Mouse (Mus musculus) brain, embryonic 18.5 days (tissue): ENCODE data around the gene Tanc1.

ENCODE experiments used
- DNase-seq: peaks from one replicate; pipeline ENCODE4 v3.0.0-alpha.2; 2012; ENCODE audit warnings: low read depth, low spot score

Gene Tanc1

DNA sequence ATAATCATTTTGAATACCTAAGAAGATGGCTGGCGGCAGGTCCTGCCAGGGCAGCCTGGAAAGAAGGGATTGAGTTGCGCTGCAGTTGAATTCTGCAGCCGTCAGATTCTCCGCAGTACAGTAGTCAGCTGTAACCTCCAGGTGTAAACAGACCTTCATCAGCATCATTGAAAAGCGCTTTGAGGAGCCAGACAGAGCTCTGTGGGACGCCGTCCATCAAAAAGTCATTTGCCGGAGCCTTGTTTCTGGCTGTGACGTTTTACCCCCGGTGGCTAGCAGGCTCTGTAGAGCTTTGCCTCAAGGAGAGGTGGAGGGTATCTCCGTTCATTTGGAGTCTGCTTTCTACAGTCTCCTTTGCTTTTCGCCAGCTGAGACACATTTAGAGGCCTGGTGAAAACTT, 36.6 kb downstream of the Tanc1 start:
- DNase-seq: no peak

DNA sequence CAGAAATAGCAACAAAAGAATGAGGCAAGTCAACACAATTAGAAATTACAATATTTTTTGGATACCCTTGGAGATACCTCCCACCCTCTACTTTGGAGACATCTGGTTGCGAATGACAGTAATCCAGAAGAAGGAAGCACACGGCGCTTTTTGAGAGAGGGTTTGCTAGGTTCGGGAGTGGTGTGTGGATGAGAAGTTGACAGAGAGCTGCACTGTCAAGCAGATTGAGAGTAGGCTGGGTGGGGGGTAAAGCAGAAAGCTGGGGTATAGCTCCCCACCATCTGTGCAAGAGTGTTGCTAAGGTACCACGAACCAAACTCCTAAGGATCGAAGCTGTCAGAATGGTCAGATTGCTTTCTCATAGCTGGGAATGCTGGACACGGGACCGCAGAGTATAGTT, 40.0 kb downstream of the Tanc1 start:
- no peak for DNase-seq

DNA sequence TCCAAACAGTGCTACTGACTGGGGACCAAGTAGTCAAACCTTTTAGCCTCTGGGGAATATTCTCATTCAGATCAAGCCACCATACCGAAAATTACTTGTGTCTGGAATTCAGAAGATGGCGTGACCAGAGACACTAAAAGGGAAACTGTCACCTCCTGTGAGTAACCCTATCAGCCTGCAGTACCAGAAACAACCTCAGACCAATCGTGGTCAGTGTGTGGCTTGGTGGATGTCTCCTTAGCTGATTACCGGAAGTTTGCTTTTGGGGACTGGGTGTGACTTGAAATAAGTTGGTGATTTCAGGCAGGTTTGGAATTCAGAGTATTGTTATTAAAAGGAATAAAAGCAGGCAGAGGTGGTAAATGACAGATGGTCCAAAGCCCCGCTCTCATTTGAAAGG, 40.9 kb downstream of the Tanc1 start:
- no peak for DNase-seq

DNA sequence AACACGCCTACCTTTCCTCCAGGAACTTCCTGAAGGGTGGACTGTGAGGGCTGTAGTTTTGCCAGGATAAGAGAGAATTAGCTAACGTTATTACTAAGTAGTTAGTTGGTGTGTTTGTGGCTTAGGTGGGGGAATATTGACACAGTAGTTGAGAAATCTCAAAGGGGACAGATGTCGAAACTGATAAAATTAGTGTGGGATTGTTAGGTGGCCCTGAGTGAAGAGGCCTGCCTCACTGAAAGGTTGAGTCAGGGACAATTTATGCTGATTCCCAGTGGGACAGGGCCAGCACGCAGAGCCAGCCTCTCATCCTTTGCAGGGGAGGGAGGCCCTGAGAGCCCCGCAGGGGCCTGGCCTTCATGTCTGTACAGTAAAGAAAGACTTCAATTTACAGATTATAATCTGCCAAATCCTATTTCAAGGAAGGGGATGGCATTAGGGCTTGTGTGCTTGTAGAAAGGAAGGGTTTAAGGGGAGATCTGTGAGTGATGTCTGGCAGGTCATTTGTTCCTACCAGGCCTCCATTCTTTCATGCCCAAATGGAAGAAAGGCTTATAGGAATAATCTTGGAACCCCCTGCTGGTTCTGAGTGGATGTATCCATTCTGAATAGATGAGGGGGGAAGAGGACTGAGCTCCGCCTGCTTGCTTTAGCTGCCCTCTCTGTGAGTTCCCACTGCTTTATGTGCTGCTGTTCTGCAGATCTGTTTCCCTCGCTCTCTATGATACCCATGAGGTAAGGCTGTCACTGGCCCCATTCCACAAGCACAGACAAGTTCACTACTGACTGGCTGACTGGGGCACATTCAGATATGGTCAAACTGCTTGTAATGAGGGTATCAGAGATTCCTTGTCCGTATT, 41.7 kb downstream of the Tanc1 start:
- DNase-seq: no peak

DNA sequence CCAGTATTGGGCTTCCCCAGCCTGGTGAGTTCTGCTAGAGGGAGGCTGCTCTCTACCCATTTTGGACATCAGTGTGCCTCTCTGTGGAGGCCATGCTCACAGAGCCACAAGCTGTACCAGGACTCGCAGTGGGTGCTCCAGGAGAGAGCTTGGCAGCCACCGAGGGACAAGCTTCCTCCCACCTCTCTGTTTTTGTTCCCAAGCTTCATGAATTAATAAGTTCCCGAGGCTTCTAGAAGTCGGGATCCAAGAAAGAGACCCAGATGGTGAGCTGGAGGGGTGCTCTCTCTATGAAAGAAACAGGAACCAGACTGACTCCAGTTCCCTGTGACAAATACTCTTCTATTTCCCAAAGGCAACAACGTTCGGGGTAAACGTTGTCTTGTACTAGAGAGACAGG, 43.6 kb downstream of the Tanc1 start:
- DNase-seq: no peak

DNA sequence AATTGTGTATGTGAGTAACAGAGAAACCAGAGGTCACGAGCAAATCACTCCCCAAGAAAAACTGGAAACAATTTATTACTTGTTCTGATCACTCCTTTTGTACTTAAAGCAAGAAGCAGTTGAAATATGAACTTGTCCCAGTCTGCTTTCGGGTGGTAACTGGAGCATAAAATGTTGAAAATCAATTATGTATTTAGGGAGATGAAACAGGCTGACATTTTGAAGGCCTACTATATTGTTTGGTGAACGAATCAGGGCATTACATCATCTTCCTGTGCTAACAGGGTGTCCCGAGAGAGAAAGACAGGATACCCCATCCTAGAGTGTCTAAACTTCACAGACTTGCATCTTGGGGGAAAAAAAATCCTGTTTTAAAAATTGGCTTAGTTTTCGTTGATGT, 44.8 kb downstream of the Tanc1 start:
- DNase-seq: no peak

DNA sequence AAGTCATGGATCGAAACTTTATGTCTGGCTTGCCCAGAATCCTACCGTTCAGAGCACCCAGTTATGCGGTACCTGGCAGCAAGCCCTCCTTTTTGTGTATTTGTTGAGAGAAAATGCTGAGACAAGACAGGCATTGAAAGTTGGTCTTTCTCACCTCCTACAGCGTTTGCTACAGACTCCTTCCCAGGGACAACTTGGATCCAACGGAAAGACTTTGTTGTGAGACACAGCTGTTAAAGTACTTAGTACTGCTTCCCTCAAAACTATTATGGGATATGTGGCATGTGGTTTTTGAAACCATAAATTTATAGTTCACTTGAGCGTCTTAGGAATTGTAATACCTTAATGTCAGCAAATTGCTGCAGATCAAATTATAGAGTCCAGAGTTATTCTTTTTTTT, 47.8 kb downstream of the Tanc1 start:
- DNase-seq: no peak

DNA sequence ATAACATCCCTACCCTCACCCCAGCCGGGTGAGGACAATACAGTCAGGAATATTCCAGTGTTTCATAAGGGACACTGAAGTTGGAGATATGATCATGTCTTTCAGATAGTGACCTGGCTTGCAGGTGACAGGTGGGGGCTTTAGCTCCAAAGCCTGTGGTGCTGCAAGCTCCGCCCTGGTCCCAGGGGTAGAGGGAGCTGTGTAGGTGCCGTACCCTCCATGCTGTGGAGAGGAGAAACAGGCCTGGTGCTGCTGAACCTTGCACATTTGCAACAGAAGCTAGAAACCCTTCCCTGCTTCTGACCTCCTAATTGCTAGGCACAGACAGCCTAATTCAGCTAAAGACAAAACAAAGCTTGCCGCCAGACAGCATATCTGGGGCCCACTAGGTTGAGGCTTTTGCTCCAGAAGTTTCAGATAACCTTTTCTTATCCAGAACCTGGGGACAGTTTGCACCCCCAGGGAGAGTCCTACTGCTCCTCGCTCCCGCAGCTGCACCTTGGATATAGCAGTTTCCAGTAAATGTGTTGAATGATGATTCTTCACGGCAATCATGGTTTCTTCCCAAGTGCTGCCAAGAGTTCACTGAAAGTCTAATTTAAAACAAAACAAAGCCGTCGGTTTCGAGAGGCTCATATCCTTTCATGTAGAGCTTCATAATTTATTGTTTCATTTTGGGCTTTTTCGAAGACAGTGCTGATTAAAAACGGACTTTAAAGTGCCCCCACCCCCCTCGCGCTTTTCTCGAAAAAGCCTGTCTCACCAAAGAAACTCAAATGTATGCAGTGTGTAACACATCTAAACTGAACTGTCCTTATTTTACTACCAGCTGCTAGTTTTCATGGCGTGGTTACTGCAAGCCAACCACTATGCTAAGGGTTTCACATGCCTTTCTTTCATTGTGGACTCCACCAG, 49.3 kb downstream of the Tanc1 start:
- DNase-seq: no peak

DNA sequence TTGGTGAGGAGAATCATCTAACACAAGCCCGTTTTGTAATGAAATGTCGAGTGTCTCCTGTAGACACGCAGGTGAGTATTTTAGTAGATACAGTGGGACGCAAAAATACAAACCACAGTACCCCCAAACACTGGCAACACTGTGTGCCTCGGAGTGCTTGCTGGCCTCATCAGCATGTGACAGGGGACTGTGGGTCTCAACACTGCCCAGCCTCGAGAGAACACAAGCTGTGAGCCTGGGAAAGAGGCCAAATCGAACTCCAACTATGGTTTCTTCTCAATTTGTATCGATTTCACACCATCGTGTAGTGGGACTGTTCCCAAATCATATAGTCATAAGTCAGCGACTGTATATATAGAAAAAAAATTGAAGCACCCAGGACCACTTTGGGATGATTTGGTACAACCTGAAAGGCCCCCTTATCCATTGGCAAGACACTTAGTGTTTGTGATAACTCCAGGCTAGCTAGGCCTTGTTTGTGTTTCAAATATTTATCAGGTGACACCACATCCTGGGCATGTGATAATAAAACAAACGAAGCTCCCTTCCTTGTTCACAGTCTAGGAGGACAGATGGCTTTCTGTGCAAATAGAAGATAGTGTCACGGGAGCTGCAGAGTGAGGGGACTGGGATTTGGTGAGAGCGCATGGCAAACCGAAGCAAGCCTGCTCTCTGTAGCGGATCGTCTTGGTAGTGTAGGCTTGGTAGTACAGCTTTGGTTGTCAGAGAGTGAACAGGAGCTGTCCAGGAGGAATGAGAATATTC, 53.1 kb downstream of the Tanc1 start:
- no peak for DNase-seq

DNA sequence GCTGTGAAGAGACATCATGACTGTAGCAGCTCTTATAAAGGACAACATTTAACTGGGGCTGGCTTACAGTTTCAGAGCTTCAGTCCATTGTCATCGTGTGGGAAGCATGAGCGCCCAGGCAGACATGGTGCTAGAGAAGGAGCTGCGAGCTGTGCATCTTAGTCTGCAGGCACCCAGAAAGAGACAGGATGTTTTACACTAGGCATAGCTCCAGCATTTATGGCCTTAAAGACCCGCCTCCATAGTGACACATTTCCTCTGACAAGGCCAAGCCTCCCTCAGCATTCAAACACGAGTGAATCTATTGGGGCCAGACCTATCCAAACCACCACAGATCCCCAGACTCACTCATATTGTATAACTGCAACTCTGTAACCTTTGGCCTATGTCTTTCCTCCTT, 54.7 kb downstream of the Tanc1 start:
- DNase-seq: no peak

DNA sequence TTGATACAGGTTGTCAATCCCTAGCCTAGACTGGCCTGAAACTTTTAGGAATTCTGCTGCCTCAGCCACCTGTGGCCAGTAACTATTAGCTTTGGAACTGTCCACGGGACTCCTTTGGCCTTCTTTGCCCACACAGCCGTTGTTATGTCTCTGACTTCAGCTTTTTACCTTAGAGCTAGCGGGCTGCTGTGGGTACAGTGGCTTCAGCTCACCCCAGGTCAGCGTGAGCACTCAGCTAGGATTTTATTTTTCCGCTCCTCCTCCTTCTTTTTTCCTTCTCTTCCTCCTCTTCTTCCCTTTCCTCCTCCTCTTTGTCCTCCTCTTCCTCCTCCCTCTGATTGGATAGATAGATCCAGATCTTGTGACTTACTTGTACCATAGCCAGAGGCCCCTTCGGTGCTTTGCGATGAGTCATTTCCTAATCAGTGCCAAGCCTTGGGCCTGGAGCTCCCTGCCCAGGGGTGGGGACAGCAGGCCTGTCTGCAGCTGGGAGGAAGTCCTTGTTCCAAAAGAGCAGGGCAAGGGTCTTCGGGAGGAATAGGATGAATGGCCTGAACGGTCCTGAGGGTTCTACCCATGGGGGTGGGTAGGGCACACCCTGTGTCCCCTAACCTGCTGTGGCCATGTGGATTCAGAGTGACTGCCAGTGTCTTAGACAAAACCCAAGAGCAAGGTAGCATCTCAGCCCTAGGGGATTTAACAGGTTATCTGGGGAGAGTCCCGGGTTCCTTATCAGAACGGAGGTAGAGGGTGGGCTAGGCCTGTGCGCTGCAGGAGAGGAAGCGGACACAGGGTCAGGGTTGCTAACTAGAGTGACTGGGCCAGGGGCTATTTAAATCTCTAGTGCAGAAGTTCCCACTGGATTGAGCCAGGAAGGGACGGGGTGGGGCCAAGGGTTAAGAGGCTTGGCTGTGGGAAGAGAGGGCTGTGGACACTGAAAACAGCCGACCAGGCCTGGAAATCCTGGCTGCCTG, 58.5 kb downstream of the Tanc1 start:
- DNase-seq: no peak

DNA sequence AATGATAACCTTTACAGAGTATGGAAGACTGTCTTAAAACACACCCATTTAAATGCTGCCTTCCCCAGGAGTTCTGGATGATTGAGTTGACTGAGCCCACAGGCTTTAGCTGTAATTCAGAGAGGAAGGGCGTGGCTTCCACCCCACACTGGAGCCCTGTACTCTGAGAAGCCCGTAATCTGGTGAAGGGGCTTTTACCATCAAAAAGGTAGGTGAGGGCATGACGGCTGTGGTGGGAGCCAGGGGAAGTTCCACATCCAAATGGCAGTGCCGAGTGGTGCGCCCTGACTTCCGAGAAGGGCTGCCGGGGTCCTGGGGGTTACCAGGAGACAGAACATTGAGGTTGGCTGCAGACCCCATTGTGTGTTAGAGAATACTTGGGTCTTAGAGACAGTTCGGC, 59.8 kb downstream of the Tanc1 start:
- no peak for DNase-seq

DNA sequence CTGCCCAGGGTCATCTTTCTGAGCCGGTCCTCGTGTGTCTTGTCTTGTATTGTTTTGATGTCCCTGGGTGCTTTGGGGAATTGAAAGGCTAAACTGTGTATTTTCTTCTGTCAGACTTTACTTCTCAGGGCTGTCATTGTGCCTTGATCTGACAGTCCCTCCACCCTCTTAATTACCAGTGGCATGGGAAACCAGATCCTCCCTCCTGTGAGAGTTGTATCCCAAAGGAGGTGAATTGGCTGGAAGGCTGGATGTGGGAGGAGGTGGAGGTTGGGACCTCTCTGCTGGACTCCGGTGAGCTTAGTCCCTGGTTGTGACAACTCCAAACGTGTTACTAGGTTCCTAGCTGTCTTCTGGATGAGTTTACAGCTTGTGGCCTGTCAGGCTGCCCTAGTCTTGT, 60.2 kb downstream of the Tanc1 start:
- DNase-seq: no peak

DNA sequence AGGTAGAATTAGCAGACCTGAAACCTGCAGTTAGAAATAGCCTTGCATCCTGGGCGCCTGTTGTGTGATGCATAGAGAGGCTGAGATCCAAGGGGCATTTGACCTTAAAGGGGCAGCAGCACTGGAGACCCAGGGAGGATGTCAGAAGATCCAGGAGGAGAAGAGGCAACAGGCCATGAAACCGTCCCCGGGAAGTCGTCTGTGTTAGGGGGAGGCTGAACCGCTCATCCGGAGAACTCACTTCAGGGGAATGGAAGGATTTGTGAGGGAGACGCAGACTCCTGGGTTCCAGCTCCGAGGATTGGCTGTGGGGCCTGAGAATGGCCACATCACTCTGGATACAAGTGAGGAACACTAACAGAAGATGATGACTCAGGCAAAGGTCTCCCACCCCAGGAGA, 60.8 kb downstream of the Tanc1 start:
- no peak for DNase-seq

DNA sequence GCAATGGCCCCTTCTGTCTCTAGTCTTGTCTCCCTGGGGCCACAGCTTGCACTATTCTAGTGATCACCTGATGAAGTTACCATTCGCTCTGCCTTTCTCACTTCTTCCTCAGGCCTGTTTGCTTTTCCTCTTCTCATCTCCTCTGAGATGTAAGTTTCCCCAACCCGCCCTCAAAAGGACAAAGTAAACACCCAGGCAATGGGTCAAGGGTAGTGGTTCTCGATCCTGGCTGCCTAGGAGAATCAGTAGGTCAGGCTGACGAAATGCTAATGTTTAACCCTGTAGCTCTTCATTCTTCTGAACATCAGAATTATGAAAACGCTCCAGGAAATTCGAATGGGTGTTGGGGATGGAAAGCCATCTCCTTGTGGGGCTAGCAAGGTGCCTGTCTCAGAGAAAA, 61.5 kb downstream of the Tanc1 start:
- DNase-seq: no peak

DNA sequence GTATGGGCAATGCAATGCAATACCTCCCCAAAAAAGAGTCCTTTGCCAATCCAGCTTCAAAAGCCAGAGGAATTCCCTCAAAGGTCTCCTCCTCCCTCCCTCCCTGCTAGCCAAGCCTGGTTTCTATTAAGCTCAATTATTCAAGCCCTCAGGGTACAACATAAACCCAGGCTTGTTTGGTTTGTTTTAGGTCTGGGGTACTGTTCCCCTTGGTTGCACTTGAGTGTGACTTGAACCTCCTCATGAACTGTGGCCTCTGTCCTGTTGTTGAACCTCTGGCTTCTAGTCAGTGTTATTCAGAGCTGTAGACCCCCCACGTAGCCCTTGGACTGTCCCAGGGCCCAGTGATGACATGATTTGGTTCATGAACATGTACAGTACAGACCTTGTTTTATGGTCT, 62.0 kb downstream of the Tanc1 start:
- no peak for DNase-seq

DNA sequence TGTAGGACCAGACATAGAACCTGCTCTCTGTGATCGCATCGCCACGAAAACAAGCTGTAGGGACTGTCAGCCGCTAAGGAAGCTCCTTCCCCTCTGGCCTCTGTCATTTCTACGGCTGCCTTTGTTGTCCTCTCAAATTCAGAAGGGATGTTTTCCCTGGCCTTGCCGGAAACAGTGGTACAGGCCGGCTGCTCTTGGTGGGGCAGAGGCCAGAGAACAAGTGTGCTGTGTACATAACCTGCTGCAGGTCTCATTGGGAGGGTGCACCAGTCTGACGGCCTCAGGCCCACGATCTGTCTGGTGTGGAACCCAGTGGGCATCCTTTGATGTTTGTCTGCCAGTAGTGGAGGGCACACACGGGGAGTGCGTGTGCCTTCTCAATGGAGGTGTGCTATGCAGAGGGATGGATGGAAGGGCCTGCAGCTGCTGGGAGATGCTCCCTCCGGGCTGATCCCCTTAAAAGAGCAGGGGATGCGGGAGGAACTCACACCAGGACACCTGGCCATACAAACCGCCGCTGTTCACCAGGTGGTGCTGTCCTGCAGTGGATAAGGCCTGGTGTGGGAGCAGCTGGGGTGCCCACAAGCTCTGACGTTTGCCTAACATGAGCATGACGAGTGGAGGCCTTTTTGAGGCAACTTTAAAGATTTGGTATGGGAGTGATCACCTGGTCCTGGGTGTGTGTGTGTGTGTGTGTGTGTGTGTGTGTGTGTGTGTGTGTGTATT, 63.6 kb downstream of the Tanc1 start:
- DNase-seq: no peak

DNA sequence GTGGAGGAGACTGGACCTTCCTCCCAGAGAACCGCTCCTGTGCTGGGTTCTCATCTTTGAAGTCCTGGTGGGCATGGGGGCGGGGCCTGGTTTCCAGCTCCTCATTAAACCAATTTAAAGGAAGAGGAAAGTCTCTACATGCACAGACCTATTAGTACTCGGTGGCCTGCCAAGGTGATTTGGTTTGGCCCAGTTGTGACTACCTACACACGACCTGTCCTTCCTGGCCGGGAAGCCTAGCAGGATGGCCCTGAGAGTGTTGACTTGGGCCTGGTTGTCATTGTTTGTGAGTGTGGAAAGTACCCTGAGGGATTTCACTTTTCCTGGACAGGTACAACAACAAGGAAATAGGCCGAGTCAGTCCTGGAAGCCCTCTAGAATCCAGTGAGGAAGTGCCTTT, 64.2 kb downstream of the Tanc1 start:
- DNase-seq: no peak

DNA sequence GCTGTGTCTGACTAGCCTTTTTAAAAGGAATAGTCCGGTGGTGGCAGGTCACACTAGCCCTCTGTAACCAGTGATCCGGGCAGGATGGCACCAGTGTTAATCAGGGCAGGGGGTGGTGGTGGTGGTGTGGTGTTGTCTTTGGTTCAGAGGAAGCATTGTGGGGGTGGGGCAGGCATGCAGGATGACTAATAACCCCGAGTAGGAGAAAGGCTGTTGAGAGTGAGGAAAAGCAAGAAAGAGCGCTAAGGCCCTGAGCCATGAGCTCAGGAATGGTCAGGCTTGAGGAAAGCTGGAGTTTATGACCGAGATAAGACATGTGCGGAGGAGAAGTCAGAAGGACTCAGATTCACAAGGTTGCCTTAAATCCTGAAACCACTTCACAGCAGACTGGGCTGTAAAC, 64.6 kb downstream of the Tanc1 start:
- no peak for DNase-seq

DNA sequence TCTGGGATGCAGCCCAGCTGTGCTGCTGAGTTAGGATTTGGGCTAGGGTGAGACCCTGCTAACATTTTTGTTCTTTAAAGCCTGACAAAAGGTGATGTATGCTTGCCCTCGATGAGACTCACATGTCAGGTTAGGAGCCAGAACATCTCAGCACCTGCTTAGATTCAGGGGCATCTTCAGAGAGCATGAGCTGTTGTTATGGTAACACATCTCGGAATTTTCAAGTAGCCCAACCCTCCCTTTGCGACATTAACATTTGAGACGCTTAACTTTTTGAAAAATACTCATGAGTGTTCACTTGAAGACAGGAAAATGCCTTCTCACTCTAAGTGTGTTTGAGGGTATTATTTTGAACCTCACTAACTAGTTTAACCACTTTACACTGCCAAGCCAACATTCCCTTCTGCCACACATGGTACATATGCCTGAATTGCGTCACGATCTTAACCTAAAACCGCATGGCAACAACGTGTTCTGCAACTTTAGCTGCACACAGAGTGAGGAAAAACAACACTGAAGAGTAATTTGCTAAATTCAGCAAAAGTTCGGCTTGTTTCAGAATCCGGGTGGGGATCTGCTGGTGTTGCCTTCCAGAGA, 67.7 kb downstream of the Tanc1 start:
- DNase-seq: no peak
